Mouse (Mus musculus): ENCODE measurements at regions not wholly inside any gene's neighbourhood (a gene's known extent, or its start where the extent isn't known, plus 50 kb on each side); places are given as distances from the start of the nearest gene placed in this dataset.

DNA sequence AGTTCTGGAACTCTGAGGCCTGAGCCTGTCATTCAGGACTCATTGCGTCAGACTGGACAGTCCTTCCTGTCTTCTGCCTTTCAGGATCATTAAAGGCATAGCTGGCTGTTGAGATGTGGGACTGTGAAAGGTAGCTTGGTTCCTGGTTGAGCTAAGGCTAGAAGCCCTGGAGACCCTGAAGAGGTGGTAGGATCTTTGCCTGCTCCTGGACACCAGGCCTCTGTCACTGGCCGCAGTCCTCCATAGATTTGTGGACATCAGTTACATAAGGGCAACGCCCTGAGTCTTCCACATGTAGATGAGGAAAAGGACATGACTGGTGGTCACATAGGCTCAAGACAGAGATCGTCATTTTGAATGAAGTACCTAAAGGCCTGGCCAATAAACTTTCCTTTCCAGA is 127.9 kb downstream of the Opa1 start:
- Histone ChIP-seq H3K9me3 (ENCODE audit: control insufficient read depth, low read depth, low read length) (no peaks in the 10 kb centered on the region), H3K4me3 (ENCODE audit: low read depth, low read length) (no peak overlapping the region), H3K27ac (ENCODE audit: low read length) (no peak overlapping the region), H3K4me2 (replicated peaks; ENCODE audit: low read depth, low read length) (no peak overlapping the region), H3K27me3 (ENCODE audit: control insufficient read depth, insufficient read depth, low read length) (no peaks in the 10 kb centered on the region), H3K36me3 (ENCODE audit: control insufficient read depth, insufficient read depth, low read length) (no peaks in the 10 kb centered on the region), H3K4me1 (ENCODE audit: control insufficient read depth, insufficient read depth, low read length) (no peaks in the 10 kb centered on the region), H3K9ac (replicated peaks; ENCODE audit: low read depth, low read length) (no peak overlapping the region)
- no peak for ATAC-seq (ENCODE audit: insufficient number of reproducible peaks, insufficient read depth, low FRiP score, low read depth)
- 92% methylated on average over 4 of the region's 4 CpGs for WGBS

DNA sequence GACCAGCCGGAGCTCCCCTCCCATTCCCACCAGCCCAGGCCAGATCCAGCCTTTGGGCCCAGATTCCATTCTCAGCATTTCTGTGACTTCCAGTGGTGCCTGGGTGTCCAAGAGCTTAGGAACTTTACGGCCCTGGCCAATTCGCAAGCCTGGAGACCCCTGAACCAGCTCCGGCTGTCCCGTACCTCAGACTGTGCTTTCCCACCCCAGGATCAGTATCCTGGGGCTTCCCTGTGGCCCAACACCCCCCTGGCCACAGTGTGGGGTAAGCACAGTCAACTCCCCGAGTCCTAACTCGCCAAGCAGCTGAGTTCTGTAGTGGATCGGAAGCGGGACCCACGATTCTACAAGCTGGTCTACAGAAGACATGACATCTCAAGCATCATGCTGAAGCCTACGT is 128.5 kb downstream of the Opa1 start:
- Histone ChIP-seq H3K27me3 (ENCODE audit: control insufficient read depth, insufficient read depth, low read length) (no peaks in the 10 kb centered on the region), H3K9me3 (ENCODE audit: control insufficient read depth, low read depth, low read length) (no peaks in the 10 kb centered on the region), H3K27ac (ENCODE audit: low read length) (no peak overlapping the region), H3K4me1 (ENCODE audit: control insufficient read depth, insufficient read depth, low read length) (peaks cover 4% of the 10 kb centered on the region; the same call in 1 of the 2 replicates), H3K4me2 (replicated peaks; ENCODE audit: low read depth, low read length) (no peak overlapping the region), H3K9ac (replicated peaks; ENCODE audit: low read depth, low read length) (no peak overlapping the region), H3K36me3 (ENCODE audit: control insufficient read depth, insufficient read depth, low read length) (no peaks in the 10 kb centered on the region), H3K4me3 (ENCODE audit: low read depth, low read length) (no peak overlapping the region)
- ATAC-seq (ENCODE audit: insufficient number of reproducible peaks, insufficient read depth, low FRiP score, low read depth): no peak
- WGBS: 91% methylated on average over 11 of the region's 11 CpGs

DNA sequence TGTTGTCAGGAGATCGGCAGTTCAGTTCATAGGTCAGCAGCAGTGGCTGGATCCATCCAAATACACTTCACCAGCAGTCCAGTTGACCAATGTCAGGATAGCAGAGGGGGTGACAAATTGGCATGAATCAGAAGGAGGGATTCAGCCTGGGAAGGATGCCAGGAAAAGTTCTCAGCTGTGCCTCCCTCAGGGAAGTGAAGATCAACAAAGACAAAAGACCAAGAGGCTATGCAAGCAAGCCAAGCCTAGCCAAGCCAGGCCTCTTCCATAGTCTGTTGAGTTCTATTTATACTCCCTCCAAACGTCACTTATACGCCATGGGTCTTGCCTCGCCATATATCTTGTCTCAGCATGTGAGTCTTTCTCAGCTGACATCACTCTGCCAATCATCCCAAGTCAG is 129.9 kb downstream of the Opa1 start:
- H3K9me3 ChIP-seq (ENCODE audit: control insufficient read depth, low read depth, low read length): no peaks in the 10 kb centered on the region
- no peak overlapping the region for H3K27ac ChIP-seq (ENCODE audit: low read length)
- H3K4me2 ChIP-seq (replicated peaks; ENCODE audit: low read depth, low read length): no peak overlapping the region
- ATAC-seq (ENCODE audit: insufficient number of reproducible peaks, insufficient read depth, low FRiP score, low read depth): no peak
- H3K4me1 ChIP-seq (ENCODE audit: control insufficient read depth, insufficient read depth, low read length): peaks cover 7% of the 10 kb centered on the region; the same call in 1 of the 2 replicates
- H3K27me3 ChIP-seq (ENCODE audit: control insufficient read depth, insufficient read depth, low read length): no peaks in the 10 kb centered on the region
- no peak overlapping the region for H3K4me3 ChIP-seq (ENCODE audit: low read depth, low read length)
- H3K36me3 ChIP-seq (ENCODE audit: control insufficient read depth, insufficient read depth, low read length): no peaks in the 10 kb centered on the region
- 70% methylated on average over 4 of the region's 4 CpGs for WGBS
- no peak overlapping the region for H3K9ac ChIP-seq (replicated peaks; ENCODE audit: low read depth, low read length)

DNA sequence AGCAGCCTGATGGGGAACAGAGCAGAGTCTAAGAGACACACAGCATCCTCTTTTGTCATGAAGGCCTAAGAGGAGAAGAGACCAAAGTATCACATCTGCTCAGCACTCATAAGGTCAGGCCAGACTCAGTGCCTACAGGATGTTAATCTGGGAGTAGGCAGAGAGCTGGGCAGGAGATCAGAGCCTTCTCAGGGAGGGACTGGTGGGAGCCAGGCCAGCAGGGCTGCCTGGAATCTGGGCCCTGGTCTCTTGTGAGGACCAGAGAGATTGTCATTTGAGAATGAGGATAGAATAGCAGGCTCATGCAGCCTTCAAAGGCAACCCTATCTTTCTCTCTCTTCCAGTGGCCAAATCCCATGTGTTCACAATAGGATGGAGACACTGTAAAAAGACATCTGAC is 132.3 kb downstream of the Opa1 start:
- no peak overlapping the region for H3K9ac ChIP-seq (replicated peaks; ENCODE audit: low read depth, low read length)
- H3K36me3 ChIP-seq (ENCODE audit: control insufficient read depth, insufficient read depth, low read length): no peaks in the 10 kb centered on the region
- no peak overlapping the region for H3K4me2 ChIP-seq (replicated peaks; ENCODE audit: low read depth, low read length)
- no peak overlapping the region for H3K27ac ChIP-seq (ENCODE audit: low read length)
- H3K4me1 ChIP-seq (ENCODE audit: control insufficient read depth, insufficient read depth, low read length): peaks cover 7% of the 10 kb centered on the region; the same call in 1 of the 2 replicates
- H3K9me3 ChIP-seq (ENCODE audit: control insufficient read depth, low read depth, low read length): no peaks in the 10 kb centered on the region
- H3K4me3 ChIP-seq (ENCODE audit: low read depth, low read length): no peak overlapping the region
- no peak for ATAC-seq (ENCODE audit: insufficient number of reproducible peaks, insufficient read depth, low FRiP score, low read depth)
- H3K27me3 ChIP-seq (ENCODE audit: control insufficient read depth, insufficient read depth, low read length): no peaks in the 10 kb centered on the region

DNA sequence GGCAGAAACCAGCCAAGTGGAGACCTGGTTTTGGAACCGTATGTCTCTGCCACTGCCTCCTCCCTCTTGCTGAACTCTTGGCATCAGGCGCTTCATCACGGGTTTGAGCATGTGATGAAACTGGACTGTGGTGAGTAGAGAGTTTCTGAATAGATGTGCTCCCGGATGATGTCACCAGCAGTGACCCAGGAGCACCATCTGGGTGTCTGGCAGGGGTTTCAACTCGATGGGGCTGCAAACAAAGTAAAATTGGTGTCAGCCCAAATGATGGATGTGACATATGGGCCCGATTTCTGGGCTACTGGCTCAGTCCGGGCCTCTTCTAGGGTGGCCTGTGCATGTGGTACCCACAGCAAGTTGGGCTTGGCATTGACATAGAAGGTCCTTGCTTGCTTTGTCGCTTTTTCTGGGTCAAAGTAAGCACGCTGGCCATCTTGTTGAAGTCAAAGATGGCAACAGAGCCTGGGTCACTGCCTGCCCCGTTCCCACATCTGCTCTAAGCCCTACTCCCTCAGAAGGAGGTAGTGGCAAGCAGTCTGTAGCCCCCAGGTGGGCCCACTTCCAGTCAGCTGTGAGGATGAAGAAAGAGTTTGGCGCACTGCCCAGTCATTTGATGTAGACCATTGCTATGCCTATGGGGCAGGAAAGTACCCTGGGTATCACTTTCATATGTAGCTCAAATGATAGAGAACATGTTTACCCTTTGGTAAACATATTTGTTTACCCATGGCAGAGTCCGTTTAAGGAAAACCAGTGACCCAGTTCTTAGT is 133.0 kb downstream of the Opa1 start:
- no peaks in the 10 kb centered on the region for H3K27me3 ChIP-seq (ENCODE audit: control insufficient read depth, insufficient read depth, low read length)
- H3K27ac ChIP-seq (ENCODE audit: low read length): no peak overlapping the region
- H3K9ac ChIP-seq (replicated peaks; ENCODE audit: low read depth, low read length): no peak overlapping the region
- no peaks in the 10 kb centered on the region for H3K36me3 ChIP-seq (ENCODE audit: control insufficient read depth, insufficient read depth, low read length)
- no peak for ATAC-seq (ENCODE audit: insufficient number of reproducible peaks, insufficient read depth, low FRiP score, low read depth)
- H3K9me3 ChIP-seq (ENCODE audit: control insufficient read depth, low read depth, low read length): no peaks in the 10 kb centered on the region
- no peak overlapping the region for H3K4me3 ChIP-seq (ENCODE audit: low read depth, low read length)
- no peak overlapping the region for H3K4me2 ChIP-seq (replicated peaks; ENCODE audit: low read depth, low read length)
- H3K4me1 ChIP-seq (ENCODE audit: control insufficient read depth, insufficient read depth, low read length): peaks cover 7% of the 10 kb centered on the region; the same call in 1 of the 2 replicates
- WGBS: 70% methylated on average over 12 of the region's 12 CpGs

DNA sequence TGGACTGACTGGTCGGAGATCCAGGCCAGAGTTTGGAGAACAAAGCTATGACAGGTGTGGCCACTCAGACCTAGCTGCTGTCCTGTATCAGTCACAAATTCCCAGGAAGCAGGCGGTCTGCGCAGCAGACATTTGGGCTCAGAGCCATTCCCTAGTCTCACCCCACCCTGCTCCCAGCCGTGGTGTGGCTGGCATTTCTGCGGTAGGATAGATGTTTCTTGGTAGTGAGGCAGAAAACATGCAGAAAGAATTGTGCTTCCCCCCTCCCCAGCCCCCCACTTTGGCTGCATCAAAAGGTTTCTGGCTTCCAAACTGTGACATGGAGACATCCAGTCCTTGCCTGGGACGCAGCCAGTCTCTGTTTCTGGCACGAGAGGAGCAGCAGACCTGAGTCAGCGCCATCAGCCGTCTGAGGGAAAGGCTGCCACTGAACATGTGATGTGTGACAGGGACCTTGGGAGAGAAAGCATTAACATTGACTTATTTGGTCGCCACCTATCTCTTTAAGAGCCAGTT is 135.5 kb downstream of the Opa1 start:
- Histone ChIP-seq H3K4me1 (ENCODE audit: control insufficient read depth, insufficient read depth, low read length) (peaks cover 10% of the 10 kb centered on the region; the same call in 1 of the 2 replicates), H3K27me3 (ENCODE audit: control insufficient read depth, insufficient read depth, low read length) (no peaks in the 10 kb centered on the region), H3K9ac (replicated peaks; ENCODE audit: low read depth, low read length) (no peak overlapping the region), H3K4me3 (ENCODE audit: low read depth, low read length) (no peak overlapping the region), H3K27ac (ENCODE audit: low read length) (no peak overlapping the region), H3K9me3 (ENCODE audit: control insufficient read depth, low read depth, low read length) (no peaks in the 10 kb centered on the region), H3K36me3 (ENCODE audit: control insufficient read depth, insufficient read depth, low read length) (no peaks in the 10 kb centered on the region), H3K4me2 (replicated peaks; ENCODE audit: low read depth, low read length) (no peak overlapping the region)
- no peak for ATAC-seq (ENCODE audit: insufficient number of reproducible peaks, insufficient read depth, low FRiP score, low read depth)
- WGBS: 47% methylated on average over 10 of the region's 10 CpGs

DNA sequence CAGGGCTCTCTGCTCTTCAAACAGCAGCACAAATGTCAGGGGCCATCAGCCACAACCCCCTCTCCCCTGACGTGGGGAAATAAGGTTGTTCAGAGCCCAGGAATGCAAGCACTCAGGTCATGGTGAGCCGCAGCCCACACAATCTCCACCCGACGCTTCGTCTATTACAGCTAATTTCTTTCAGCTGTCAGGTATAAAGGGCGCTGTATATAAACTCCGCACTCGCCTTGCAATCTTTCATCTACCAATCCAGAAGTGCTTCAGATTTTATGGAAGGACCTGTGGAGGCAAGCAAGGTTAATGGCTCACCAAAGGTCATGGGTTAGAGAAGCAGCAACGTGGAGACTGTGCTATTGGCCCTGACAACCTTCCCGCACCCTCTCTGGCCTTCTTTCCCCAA is 139.8 kb downstream of the Opa1 start:
- Histone ChIP-seq H3K27me3 (ENCODE audit: control insufficient read depth, insufficient read depth, low read length) (no peaks in the 10 kb centered on the region), H3K4me2 (replicated peaks; ENCODE audit: low read depth, low read length) (no peak overlapping the region), H3K4me3 (ENCODE audit: low read depth, low read length) (no peak overlapping the region), H3K9ac (replicated peaks; ENCODE audit: low read depth, low read length) (no peak overlapping the region), H3K9me3 (ENCODE audit: control insufficient read depth, low read depth, low read length) (no peaks in the 10 kb centered on the region), H3K27ac (ENCODE audit: low read length) (no peak overlapping the region), H3K36me3 (ENCODE audit: control insufficient read depth, insufficient read depth, low read length) (no peaks in the 10 kb centered on the region), H3K4me1 (ENCODE audit: control insufficient read depth, insufficient read depth, low read length) (0 out of 2 replicates have a peak, but pooled peaks cover 5% of the 10 kb centered on the region)
- WGBS: 25% methylated on average over 10 of the region's 10 CpGs
- no peak for ATAC-seq (ENCODE audit: insufficient number of reproducible peaks, insufficient read depth, low FRiP score, low read depth)

DNA sequence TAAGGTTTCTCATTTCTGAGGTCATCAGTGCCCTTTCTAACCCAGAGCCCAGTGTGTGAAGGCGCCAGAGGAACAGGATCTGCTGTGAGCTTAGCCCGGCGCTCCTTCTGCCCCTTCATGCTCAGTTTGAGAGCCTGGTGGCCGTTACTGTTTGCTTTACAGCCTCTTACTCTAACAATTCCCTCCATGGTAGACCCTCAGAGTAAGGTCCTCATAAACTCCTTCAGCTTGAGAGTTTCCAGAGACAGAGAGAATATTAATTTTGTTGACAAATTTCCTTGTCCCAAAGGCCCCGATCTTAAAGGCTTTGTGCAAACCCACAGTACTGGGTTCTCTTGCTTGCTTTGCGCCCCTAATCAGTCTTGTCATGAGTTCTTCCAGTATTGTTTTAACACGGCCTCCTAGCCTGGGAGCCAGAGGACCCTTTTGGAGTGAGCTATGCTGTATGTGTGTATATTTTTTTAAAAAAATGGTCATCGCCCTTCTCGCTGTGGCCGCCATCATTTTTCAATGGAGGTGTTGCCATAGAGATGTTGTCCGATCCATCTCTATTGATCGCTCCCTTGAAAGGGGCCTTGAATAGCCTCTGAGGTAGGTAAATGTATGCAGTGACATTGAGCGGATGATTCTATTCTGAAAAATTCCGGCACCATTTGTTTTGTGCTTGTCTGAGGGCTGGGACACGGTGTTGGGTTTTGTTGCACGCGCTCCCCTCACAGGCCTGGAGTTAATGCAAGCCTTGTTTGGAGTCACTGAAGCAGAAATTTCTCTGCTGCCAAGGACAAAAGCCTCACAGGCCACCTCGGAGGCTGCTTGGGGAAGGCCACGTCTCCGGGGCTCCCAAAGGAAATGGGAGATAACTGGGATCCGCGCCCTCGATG is 140.7 kb downstream of the Opa1 start:
- Histone ChIP-seq H3K9ac (replicated peaks; ENCODE audit: low read depth, low read length) (no peak overlapping the region), H3K27me3 (ENCODE audit: control insufficient read depth, insufficient read depth, low read length) (no peaks in the 10 kb centered on the region), H3K4me1 (ENCODE audit: control insufficient read depth, insufficient read depth, low read length) (0 out of 2 replicates have a peak, but pooled peaks cover 3% of the 10 kb centered on the region), H3K9me3 (ENCODE audit: control insufficient read depth, low read depth, low read length) (no peaks in the 10 kb centered on the region), H3K27ac (ENCODE audit: low read length) (no peak overlapping the region), H3K36me3 (ENCODE audit: control insufficient read depth, insufficient read depth, low read length) (no peaks in the 10 kb centered on the region), H3K4me3 (ENCODE audit: low read depth, low read length) (no peak overlapping the region), H3K4me2 (replicated peaks; ENCODE audit: low read depth, low read length) (no peak overlapping the region)
- 75% methylated on average over 23 of the region's 23 CpGs for WGBS
- no peak for ATAC-seq (ENCODE audit: insufficient number of reproducible peaks, insufficient read depth, low FRiP score, low read depth)

Data from stomach, embryonic 14.5 days (tissue).